Mouse (Mus musculus): ENCODE results near the gene Map4k5. TPM values are rescaled to one million over a fixed set of nuclear protein-coding genes. Genes with fewer than 3 reads are reported as not detected.

Gene Map4k5
- polyA plus RNA-seq, 1 experiment from 2014 or later, result 32.0 TPM

DNA sequence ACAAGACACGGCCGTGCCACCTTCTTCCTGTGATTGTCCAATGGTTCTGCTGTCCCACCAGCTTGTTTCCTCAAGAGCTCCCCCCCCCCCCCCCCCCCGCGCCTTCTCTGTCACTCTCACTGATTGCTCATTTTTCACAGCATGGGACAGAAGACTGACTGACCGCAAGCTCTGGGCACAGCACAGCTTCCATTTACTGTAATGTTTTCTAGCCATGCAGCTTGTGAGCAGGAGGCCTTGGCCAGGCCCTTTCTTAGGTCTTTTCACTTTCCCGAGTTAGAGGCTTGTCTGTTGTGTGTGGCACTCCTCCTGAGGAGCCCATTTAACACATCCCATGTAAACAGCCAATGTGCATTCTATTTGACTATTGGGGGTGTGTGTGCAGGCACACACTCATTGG, 89.8 kb downstream of the Map4k5 start:
- no peak overlapping the region for H3K27ac ChIP-seq (ENCODE audit: low read depth)
- no peak overlapping the region for H3K4me2 ChIP-seq (ENCODE audit: low read length)
- no peak overlapping the region for H3K9ac ChIP-seq (ENCODE audit: low read length)
- no peaks in the 10 kb centered on the region for H3K9me3 ChIP-seq (ENCODE audit: control insufficient read depth, low read length)
- peaks cover 4% of the 10 kb centered on the region; the same call in 1 of the 2 replicates for H3K4me1 ChIP-seq (replicated peaks; ENCODE audit: control insufficient read depth, insufficient read depth, low read length)
- no peak overlapping the region for H3K4me3 ChIP-seq (ENCODE audit: low read depth, low read length)
- H3K27me3 ChIP-seq (replicated peaks; ENCODE audit: control insufficient read depth, insufficient read depth, low read length), result no peaks in the 10 kb centered on the region
- ATAC-seq (replicated peaks; ENCODE audit: low FRiP score, low TSS enrichment, low read depth), result no peak
- no peak for DNase-seq (ENCODE audit: low spot score)
- H3K36me3 ChIP-seq (ENCODE audit: control insufficient read depth, insufficient read depth, low read length), result peaks cover 48% of the 10 kb centered on the region
- 85% methylated on average over 5 of the region's 6 CpGs for WGBS

DNA sequence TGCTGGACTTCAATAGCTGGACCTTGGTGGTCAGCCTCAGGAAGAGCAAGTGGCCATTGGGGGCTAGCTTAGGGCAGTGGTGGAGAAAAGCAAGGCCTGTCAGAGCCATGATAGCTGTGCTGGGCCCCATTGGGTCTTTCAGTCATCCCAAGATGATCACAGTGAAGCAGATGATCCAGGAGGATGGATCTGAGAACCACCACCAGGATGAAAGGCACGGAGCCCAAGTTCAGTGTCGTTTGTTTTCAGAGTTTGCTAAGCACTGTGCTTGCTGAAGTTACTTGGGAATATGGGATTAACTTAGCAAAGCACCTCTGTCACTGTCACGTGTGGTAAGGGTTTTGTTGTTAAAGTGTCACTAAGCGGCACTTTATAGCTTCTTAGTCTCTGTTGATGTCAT, 92.4 kb downstream of the Map4k5 start:
- H3K27me3 ChIP-seq (replicated peaks; ENCODE audit: control insufficient read depth, insufficient read depth, low read length), result no peaks in the 10 kb centered on the region
- H3K27ac ChIP-seq (ENCODE audit: low read depth), result no peak overlapping the region
- 85% methylated on average over 4 of the region's 4 CpGs for WGBS
- H3K9me3 ChIP-seq (ENCODE audit: control insufficient read depth, low read length), result no peaks in the 10 kb centered on the region
- H3K4me2 ChIP-seq (ENCODE audit: low read length), result no peak overlapping the region
- H3K36me3 ChIP-seq (ENCODE audit: control insufficient read depth, insufficient read depth, low read length), result peaks cover 27% of the 10 kb centered on the region
- ATAC-seq (replicated peaks; ENCODE audit: low FRiP score, low TSS enrichment, low read depth) (no peak), DNase-seq (ENCODE audit: low spot score) (no peak)
- H3K4me1 ChIP-seq (replicated peaks; ENCODE audit: control insufficient read depth, insufficient read depth, low read length), result no peaks in the 10 kb centered on the region
- H3K4me3 ChIP-seq (ENCODE audit: low read depth, low read length), result no peak overlapping the region
- H3K9ac ChIP-seq (ENCODE audit: low read length), result no peak overlapping the region

DNA sequence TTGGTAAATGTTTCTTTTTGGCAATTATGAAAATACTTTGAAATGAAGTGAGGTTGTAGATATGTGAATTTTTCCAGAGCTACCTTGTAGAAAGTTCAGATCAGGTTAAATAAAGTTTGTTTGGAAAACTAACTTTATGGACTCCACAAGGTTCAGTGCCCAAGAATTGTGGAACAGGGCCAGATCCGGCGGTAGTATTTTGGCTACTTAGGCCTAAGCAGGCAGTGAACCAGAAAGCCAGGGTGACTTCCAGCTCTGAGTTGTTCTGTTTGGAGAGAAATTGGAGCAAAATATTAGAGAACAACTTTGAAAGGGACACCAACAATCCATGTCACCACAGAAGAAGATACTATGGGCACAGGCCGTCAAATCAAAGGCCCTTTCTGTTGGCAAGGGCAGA, 96.7 kb downstream of the Map4k5 start:
- no peak overlapping the region for H3K4me3 ChIP-seq (ENCODE audit: low read depth, low read length)
- no peaks in the 10 kb centered on the region for H3K9me3 ChIP-seq (ENCODE audit: control insufficient read depth, low read length)
- no peak overlapping the region for H3K27ac ChIP-seq (ENCODE audit: low read depth)
- H3K4me2 ChIP-seq (ENCODE audit: low read length), result no peak overlapping the region
- ATAC-seq (replicated peaks; ENCODE audit: low FRiP score, low TSS enrichment, low read depth) (no peak), DNase-seq (ENCODE audit: low spot score) (no peak)
- no peaks in the 10 kb centered on the region for H3K27me3 ChIP-seq (replicated peaks; ENCODE audit: control insufficient read depth, insufficient read depth, low read length)
- no peaks in the 10 kb centered on the region for H3K4me1 ChIP-seq (replicated peaks; ENCODE audit: control insufficient read depth, insufficient read depth, low read length)
- WGBS, result 89% methylated on average over 3 of the region's 3 CpGs
- H3K36me3 ChIP-seq (ENCODE audit: control insufficient read depth, insufficient read depth, low read length), result no peaks in the 10 kb centered on the region
- no peak overlapping the region for H3K9ac ChIP-seq (ENCODE audit: low read length)

DNA sequence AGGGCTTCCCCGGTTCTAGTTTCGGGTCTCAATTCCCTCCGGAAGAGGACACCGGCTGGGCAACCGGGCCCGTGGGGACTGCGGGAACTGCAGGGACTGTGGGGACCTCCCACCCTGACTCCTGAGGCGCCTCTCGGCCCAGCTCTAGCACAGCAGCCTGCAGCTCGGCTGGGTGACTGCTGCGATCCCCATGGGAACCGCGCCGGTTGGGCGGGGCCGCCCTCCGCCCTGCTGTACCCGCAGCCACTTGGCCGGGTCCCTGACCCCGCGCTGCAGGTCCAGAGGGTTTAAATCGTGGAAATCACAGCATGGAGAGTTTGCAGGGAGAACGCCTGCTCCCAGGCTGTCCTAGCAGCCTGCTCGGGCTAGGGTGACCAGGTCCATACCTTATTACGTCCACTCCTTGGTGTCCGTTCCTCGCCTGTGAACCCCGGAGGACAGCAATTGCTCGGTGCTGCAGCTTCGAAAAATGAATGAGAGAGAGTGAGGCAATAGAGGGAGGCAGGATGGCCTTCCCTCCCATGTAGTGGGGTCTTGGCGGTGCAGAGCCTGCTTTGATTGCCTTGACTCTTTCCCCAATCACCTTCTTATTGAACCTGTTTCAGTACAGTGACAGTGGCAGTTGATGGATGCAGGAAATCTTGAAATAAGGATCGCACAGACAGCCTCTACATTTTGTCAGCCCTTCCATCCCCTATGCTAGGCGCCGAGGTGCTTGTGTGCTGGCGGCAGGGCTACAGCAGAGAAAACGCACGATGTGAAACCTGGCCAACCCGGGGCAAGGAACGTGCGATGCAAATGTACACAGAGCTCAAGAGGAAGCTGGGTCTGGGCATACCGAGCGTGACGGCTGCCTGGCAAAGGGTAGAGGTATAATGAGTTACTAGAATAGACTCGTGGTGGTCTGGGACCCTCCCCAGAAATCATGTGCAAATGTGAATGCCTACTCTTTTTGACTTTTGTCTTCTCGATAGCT, 102.2 kb downstream of the Map4k5 start, which contains the start of gene Cdkl1:
Cdkl1 (minus strand) TSS at position 738 of the 976 bp plus-strand sequence.
- Histone ChIP-seq H3K4me1 (replicated peaks; ENCODE audit: control insufficient read depth, insufficient read depth, low read length) (no peaks in the 10 kb centered on the region), H3K27ac (ENCODE audit: low read depth) (no peak within 1 kb of the TSS), H3K9me3 (ENCODE audit: control insufficient read depth, low read length) (no peaks in the 10 kb centered on the region), H3K27me3 (replicated peaks; ENCODE audit: control insufficient read depth, insufficient read depth, low read length) (0 out of 2 replicates have a peak, but pooled peaks cover 3% of the 10 kb centered on the region), H3K36me3 (ENCODE audit: control insufficient read depth, insufficient read depth, low read length) (no peaks in the 10 kb centered on the region), H3K4me2 (ENCODE audit: low read length) (peak within 1 kb of the TSS; percentile 91), H3K9ac (ENCODE audit: low read length) (peak within 1 kb of the TSS; percentile 8), H3K4me3 (ENCODE audit: low read depth, low read length) (peak within 1 kb of the TSS; percentile 42)
- ATAC-seq (replicated peaks; ENCODE audit: low FRiP score, low TSS enrichment, low read depth), result peak; percentile 90
- peak; percentile 79 for DNase-seq (ENCODE audit: low spot score)
- WGBS, result 2% methylated on average over 45 of the region's 45 CpGs

DNA sequence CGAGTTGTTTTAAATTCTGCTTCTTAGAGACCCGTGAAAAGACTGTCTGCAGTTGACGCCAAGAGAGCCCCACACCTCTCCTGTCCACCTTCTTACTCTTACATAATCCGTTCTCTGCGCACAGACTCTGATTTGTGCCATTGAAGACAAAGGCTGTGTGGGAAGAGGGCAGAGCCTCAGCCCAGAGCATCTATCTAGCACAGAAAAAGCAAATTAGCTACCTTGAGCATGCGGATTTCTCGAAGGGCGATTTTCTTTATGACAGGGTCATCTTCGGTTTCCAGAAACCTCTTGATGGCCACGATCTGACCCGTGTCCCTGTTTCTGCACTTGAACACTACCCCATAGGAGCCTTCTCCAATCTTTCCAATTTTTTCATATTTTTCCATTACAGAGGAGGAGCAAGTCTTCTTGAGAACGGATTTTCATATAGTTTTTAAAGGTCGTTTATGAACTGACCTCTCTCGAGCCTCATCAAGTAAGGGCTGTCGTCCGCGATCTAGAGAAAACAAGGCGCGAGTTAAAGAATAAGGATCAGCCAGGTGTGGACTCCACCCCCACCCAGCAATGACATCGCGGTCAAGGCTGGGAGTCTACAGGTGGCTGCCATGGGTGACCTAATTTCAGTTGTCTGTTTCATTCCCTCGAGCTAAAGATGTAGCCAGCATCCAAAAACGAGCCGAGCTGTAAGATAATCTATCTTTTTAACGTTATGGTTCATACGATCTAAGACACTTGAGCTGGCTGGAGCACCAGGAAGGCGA, 103.1 kb downstream of the Map4k5 start:
- no peaks in the 10 kb centered on the region for H3K4me1 ChIP-seq (replicated peaks; ENCODE audit: control insufficient read depth, insufficient read depth, low read length)
- ATAC-seq (replicated peaks; ENCODE audit: low FRiP score, low TSS enrichment, low read depth) (peak; percentile 49; the same call in 1 of the 2 replicates), DNase-seq (ENCODE audit: low spot score) (no peak)
- 38% methylated on average over 27 of the region's 27 CpGs for WGBS
- H3K36me3 ChIP-seq (ENCODE audit: control insufficient read depth, insufficient read depth, low read length), result no peaks in the 10 kb centered on the region
- peak overlapping the region; percentile 42 for H3K4me3 ChIP-seq (ENCODE audit: low read depth, low read length)
- H3K9ac ChIP-seq (ENCODE audit: low read length), result peak overlapping the region; percentile 8
- H3K27me3 ChIP-seq (replicated peaks; ENCODE audit: control insufficient read depth, insufficient read depth, low read length), result 0 out of 2 replicates have a peak, but pooled peaks cover 3% of the 10 kb centered on the region
- peak overlapping the region; percentile 91 for H3K4me2 ChIP-seq (ENCODE audit: low read length)
- no peaks in the 10 kb centered on the region for H3K9me3 ChIP-seq (ENCODE audit: control insufficient read depth, low read length)
- no peak overlapping the region for H3K27ac ChIP-seq (ENCODE audit: low read depth)

DNA sequence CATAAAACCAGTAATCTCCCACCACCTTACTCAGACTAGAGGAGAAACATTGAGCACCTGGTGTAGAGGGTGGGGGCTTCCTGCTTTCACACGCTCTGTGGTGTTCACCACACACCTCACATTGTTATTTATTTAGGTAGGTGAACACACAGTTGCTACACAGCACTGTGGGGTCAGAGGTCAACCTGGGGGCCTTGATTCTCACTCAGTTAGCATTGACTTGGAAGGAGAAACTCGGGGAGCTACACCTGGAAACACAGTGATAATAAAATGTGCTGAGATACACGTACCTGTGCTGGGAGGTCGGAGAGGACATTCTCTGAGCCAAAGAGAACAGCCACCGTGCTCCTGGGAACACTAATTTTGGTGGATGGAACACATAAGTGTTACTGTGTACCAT, 104.6 kb downstream of the Map4k5 start:
- WGBS, result 80% methylated on average over 5 of the region's 5 CpGs
- H3K27me3 ChIP-seq (replicated peaks; ENCODE audit: control insufficient read depth, insufficient read depth, low read length), result 0 out of 2 replicates have a peak, but pooled peaks cover 3% of the 10 kb centered on the region
- H3K9me3 ChIP-seq (ENCODE audit: control insufficient read depth, low read length), result no peaks in the 10 kb centered on the region
- no peaks in the 10 kb centered on the region for H3K36me3 ChIP-seq (ENCODE audit: control insufficient read depth, insufficient read depth, low read length)
- H3K4me3 ChIP-seq (ENCODE audit: low read depth, low read length), result no peak overlapping the region
- no peaks in the 10 kb centered on the region for H3K4me1 ChIP-seq (replicated peaks; ENCODE audit: control insufficient read depth, insufficient read depth, low read length)
- no peak for DNase-seq (ENCODE audit: low spot score)
- no peak overlapping the region for H3K9ac ChIP-seq (ENCODE audit: low read length)
- no peak overlapping the region for H3K4me2 ChIP-seq (ENCODE audit: low read length)
- no peak for ATAC-seq (replicated peaks; ENCODE audit: low FRiP score, low TSS enrichment, low read depth)
- H3K27ac ChIP-seq (ENCODE audit: low read depth), result no peak overlapping the region

DNA sequence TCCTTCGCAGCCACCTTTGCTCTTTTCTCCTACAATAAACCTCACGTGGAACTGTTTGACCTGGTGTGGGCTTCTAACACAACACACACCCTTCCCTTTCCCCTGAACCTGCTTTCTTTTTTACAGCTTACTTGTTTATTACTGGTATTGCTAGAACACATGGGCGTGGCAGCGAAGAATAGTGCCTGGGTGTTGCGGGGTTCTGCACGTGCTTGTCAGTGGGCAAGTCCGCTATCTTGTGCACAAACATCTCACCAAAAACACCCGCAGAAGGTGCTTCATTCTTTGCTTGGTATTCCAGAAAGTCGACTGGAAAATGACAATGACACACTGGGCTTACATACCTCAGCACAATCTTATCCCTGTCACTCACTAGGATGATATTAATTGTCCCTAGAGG, 107.5 kb downstream of the Map4k5 start:
- DNase-seq (ENCODE audit: low spot score) (no peak), ATAC-seq (replicated peaks; ENCODE audit: low FRiP score, low TSS enrichment, low read depth) (no peak)
- H3K4me1 ChIP-seq (replicated peaks; ENCODE audit: control insufficient read depth, insufficient read depth, low read length), result 0 out of 2 replicates have a peak, but pooled peaks cover 4% of the 10 kb centered on the region
- no peak overlapping the region for H3K4me2 ChIP-seq (ENCODE audit: low read length)
- no peak overlapping the region for H3K4me3 ChIP-seq (ENCODE audit: low read depth, low read length)
- no peaks in the 10 kb centered on the region for H3K9me3 ChIP-seq (ENCODE audit: control insufficient read depth, low read length)
- WGBS, result 80% methylated on average over 9 of the region's 9 CpGs
- no peak overlapping the region for H3K9ac ChIP-seq (ENCODE audit: low read length)
- H3K27me3 ChIP-seq (replicated peaks; ENCODE audit: control insufficient read depth, insufficient read depth, low read length), result 0 out of 2 replicates have a peak, but pooled peaks cover 3% of the 10 kb centered on the region
- no peak overlapping the region for H3K27ac ChIP-seq (ENCODE audit: low read depth)
- H3K36me3 ChIP-seq (ENCODE audit: control insufficient read depth, insufficient read depth, low read length), result no peaks in the 10 kb centered on the region

DNA sequence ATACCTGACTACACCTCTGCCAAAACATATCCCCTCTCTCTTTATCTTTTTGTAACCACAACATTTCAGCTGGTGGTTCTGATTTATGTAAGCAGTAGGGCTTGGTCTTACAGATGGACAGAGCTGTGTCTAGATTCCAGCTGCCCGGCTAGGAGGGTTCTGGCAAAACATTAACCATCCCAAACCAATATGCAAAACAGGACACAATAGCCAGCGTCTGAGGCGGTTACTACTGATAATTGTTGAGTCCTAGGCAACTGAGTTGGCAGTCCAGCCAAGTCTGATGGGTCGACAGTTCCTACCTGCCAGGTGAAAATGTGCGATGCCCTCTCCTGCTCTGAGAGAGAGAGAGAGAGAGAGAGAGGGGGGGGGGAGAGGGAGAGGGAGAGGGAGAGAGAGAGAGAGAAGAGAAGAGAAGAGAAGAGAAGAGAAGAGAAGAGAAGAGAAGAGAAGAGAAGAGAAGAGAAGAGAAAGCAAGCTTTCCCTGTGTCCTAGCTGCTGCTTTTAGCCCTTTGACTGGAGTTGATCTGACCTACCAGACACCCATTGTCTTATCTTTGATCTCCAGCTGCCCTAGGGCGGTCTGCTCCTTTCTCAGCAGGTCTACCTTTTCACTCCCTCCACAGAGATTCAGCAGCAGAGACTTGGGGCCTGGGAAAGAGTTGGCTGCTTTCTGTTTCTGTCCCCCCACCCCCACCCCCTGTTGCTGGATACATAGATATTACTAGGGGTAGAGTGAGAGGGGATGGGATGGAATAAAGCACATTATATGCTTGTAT, 109.6 kb downstream of the Map4k5 start:
- Histone ChIP-seq H3K4me2 (ENCODE audit: low read length) (no peak overlapping the region), H3K27me3 (replicated peaks; ENCODE audit: control insufficient read depth, insufficient read depth, low read length) (no peaks in the 10 kb centered on the region), H3K27ac (ENCODE audit: low read depth) (no peak overlapping the region), H3K4me1 (replicated peaks; ENCODE audit: control insufficient read depth, insufficient read depth, low read length) (0 out of 2 replicates have a peak, but pooled peaks cover 4% of the 10 kb centered on the region), H3K9me3 (ENCODE audit: control insufficient read depth, low read length) (no peaks in the 10 kb centered on the region), H3K9ac (ENCODE audit: low read length) (no peak overlapping the region), H3K4me3 (ENCODE audit: low read depth, low read length) (no peak overlapping the region), H3K36me3 (ENCODE audit: control insufficient read depth, insufficient read depth, low read length) (no peaks in the 10 kb centered on the region)
- DNase-seq (ENCODE audit: low spot score) (no peak), ATAC-seq (replicated peaks; ENCODE audit: low FRiP score, low TSS enrichment, low read depth) (no peak)
- WGBS, result 42% methylated on average over 6 of the region's 6 CpGs

All from intestine, embryonic 14.5 days (tissue).